Mouse (Mus musculus) lung, postnatal 36 days (tissue): Measurements from ENCODE around the gene Hgd.

Experiments
- DNase-seq: peaks from one replicate; pipeline ENCODE4 v3.0.0; 2022; ENCODE audit warnings: mixed read lengths

Hgd gene

GRCm38 (mm10) chr16:37579994-37580393 is at the start of gene Hgd:
Hgd (plus strand) TSS chr16:37580153.
- DNase-seq = no peak

GRCm38 (mm10) chr16:37530170-37530569 is 49.8 kb upstream of the Hgd start:
- no peak for DNase-seq

GRCm38 (mm10) chr16:37532046-37532445 is 47.9 kb upstream of the Hgd start:
- no peak for DNase-seq

- no peak for DNase-seq
Observed at GRCm38 (mm10) chr16:37533369-37534068, 46.4 kb upstream of the Hgd start.

- DNase-seq = no peak
Observed at GRCm38 (mm10) chr16:37539240-37539610, 40.7 kb upstream of the Hgd start.

GRCm38 (mm10) chr16:37539611-37540580 is 40.1 kb upstream of the Hgd start, which contains the start of the genes Gtf2e1 and Rabl3:
Gtf2e1 (minus strand) TSS chr16:37539789.
Rabl3 (plus strand) TSS chr16:37539885.
- DNase-seq = peak; percentile 99

GRCm38 (mm10) chr16:37540776-37541175 is 39.2 kb upstream of the Hgd start:
- no peak for DNase-seq

- DNase-seq = no peak
Observed at GRCm38 (mm10) chr16:37546312-37546711, 33.6 kb upstream of the Hgd start.

- no peak for DNase-seq
Observed at GRCm38 (mm10) chr16:37550266-37550665, 29.7 kb upstream of the Hgd start.

GRCm38 (mm10) chr16:37550981-37551380 is 29.0 kb upstream of the Hgd start:
- no peak for DNase-seq

- no peak for DNase-seq
Observed at GRCm38 (mm10) chr16:37552824-37553223, 27.1 kb upstream of the Hgd start.

- no peak for DNase-seq
Observed at GRCm38 (mm10) chr16:37562414-37562813, 17.5 kb upstream of the Hgd start.

GRCm38 (mm10) chr16:37562961-37563360 is 17.0 kb upstream of the Hgd start:
- DNase-seq = no peak

- DNase-seq = no peak
Observed at GRCm38 (mm10) chr16:37565117-37565516, 14.8 kb upstream of the Hgd start.

GRCm38 (mm10) chr16:37566107-37566506 is 13.8 kb upstream of the Hgd start:
- no peak for DNase-seq

GRCm38 (mm10) chr16:37567113-37568050 is 12.6 kb upstream of the Hgd start:
- no peak for DNase-seq

GRCm38 (mm10) chr16:37571554-37571953 is 8.4 kb upstream of the Hgd start:
- no peak for DNase-seq

GRCm38 (mm10) chr16:37572117-37572754 is 7.7 kb upstream of the Hgd start:
- DNase-seq = no peak

- no peak for DNase-seq
Observed at GRCm38 (mm10) chr16:37573061-37573460, 6.9 kb upstream of the Hgd start.

GRCm38 (mm10) chr16:37575325-37575724 is 4.6 kb upstream of the Hgd start:
- DNase-seq = no peak

GRCm38 (mm10) chr16:37579591-37579990 is 362 bp upstream of the Hgd start:
- DNase-seq = no peak

- no peak for DNase-seq
Observed at GRCm38 (mm10) chr16:37580651-37581050, 698 bp downstream of the Hgd start.
